Mouse (Mus musculus): ENCODE data around the gene Nags.
"Not testable (repeated sequence)": the region's sequence is repeated elsewhere in the genome, so short reads cannot be mapped to it uniquely, and the experiment has no call there.

Nags gene

GRCm38 (mm10) chr11:102156786-102157089, 11.4 kb downstream of the Nags start:
- no peak for DNase-seq (ENCODE audit: low read depth)

DNA sequence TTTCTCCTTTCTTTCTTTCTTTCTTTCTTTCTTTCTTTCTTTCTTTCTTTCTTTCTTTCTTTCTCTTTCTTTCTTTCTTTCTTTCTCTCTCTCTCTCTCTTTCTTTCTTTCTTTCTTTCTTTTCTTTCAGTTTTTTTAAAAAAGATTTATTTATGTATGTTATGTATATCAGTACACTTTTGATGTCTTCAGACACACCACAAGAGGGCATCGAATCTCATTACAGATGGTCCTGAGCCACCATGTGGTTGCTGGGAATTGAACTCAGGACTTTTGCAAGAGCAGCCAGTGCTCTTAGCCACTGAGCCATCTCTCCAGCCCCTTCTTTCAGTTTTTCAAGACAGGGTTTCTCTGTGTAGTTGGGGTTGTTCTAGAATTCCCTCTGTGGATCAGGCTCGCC, 12.7 kb downstream of the Nags start:
- not testable (repeated sequence) for DNase-seq (ENCODE audit: low read depth)

DNA sequence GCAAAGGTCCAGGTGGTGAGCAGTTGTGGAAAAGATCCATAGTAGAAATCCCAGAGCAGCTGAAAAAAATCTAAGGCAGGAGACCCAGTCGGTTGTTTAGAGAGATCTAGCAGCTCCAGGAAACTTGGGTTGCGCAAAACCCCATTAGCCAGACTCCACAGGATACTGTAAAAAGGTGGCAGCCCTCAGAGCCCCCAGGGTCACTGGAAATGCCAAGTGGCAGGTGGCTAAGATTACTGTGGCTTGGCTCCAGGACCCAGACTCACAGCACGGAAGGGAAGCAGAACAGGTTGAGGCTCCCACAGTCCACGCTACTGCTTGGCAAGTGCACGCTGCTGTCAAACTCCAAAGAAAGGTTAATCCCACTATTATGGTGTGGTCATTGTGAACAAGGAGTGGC, 14.5 kb downstream of the Nags start:
- no peak for DNase-seq (ENCODE audit: low read depth)

- DNase-seq (ENCODE audit: low read depth): no peak
Observed at GRCm38 (mm10) chr11:102165971-102166722, 20.8 kb downstream of the Nags start.

DNA sequence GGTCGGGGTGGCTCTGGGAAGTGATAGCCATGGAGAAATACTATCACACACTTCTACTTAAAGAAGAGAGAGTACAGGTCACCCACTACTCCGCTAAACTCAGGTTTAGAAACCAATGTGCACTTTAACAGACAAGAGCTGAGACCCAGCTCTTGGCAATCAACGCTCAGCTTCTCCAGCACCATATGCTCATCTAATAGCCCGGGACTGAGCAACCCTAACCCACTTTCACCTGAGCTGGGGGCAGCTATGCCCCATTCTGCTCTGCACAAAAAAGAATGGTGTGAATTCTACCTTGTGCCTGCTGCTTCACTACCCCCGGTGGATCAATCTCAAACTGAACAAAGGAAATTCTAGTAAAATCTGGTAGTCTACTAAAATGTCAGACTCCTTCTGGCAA, 22.2 kb downstream of the Nags start:
- DNase-seq (ENCODE audit: low read depth): no peak

DNA sequence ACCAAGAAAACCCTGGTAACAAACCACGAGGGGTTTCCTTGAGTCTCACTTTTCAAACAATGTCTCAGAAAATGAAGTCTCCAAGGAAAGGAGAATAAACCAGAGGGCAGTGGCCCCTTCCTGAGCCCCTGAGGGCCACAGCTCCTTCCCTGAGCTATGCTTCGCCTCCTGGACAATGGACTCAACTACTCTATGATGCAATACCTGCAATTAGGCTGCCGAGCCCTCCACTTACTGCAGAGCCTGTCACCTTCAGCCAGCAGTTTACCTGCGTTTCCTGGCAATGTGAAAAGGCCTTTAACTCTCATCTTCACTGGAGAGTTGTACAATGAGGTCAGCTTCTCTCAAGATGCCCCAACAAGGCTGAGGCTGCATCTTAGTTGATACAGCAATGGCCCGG, 23.4 kb downstream of the Nags start:
- DNase-seq (ENCODE audit: low read depth): no peak

- no peak for DNase-seq (ENCODE audit: low read depth)
Observed at GRCm38 (mm10) chr11:102179836-102180235, 34.5 kb downstream of the Nags start.

DNA sequence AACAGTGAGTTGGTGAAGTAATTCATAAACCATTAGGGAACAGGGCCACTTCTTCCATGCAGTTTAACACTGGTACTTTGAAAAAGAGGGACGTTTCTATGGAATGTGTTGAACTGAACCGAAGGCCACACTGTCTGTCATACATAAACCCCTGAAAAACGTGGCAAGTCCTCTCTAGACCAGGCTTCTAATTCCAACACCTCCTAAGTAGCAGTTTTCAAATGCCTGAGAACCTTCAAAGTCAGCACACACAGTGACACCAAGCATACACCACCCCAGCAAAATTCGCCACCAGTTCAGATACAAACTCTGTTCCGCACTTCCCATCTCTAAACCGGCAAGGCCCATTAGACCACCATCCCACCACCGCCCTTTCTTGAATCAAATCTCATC, 38.9 kb downstream of the Nags start:
- no peak for DNase-seq (ENCODE audit: low read depth)

- peak; percentile 72 for DNase-seq (ENCODE audit: low read depth)
Observed at GRCm38 (mm10) chr11:102184646-102185495, 39.6 kb downstream of the Nags start, which contains the start of gene Lsm12. TSS of gene Lsm12 (minus strand) at chr11:102185296.

GRCm38 (mm10) chr11:102185677-102186076, 40.4 kb downstream of the Nags start:
- no peak for DNase-seq (ENCODE audit: low read depth)

GRCm38 (mm10) chr11:102186235-102186634, 40.9 kb downstream of the Nags start:
- DNase-seq (ENCODE audit: low read depth): no peak

DNA sequence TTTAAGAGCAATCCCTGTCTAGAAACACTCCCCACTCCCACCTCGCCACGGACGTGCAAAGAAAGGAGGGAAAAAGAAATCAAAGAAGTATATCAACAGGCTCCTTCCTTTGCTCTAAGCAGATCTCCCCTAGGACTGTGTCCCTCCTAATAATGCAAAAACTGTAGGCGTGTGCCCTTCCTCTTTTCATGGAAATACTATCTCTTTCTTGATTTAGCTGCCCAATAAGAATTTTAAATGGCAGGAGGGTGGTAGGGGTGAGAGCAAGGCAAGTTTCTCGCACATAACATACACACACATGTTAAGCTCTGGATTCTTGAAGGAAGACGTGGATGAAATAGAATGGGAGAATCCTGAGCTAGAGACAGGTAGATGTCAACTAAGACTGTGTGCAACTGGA, 43.7 kb downstream of the Nags start:
- no peak for DNase-seq (ENCODE audit: low read depth)

DNA sequence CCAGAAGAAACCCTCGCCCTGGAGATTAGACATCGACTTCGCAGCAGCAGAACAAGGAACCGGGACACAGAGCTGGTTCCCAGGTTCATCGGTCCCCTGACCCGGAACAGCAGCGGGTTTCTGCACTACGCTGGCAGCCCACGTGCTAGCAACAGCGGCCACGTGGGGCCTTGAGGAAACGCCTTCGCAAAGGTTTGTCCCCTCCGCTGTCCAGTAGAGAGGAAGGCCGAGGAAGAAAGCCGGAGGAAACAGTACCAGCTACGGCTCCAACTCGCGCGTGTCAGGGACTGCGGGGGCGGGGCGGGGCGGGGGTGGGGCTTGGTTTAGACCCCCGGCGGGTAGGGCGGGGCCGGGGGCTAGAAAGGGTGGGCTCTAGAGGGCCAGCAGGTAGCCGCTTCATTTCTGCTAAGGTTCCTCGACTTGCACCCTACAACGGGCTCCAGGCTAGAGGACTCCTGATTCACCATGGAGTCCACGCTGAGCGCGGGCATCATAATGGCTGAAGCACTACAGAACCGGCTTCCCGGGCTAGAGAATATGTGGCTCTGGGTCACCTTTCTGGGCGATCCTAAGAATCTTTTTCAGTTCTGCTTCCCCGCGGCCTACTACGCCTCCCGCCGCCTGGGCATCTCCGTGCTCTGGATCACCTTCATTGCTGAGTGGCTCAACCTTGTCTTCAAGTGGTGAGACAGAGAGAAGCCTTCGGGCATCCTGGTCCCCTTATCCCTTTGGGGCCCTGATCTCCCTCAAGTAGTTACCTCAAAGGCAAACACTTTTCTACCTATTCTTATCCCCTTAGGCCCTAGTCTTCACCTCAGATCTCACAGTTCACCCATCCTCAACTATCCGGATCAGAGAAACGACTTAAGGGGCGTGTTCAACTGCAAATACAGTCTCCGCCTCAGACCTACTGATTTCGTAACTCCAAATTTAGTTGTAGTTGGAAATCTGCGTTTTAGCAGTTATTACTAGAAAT, 44.4 kb downstream of the Nags start, which contains the start of gene G6pc3:
Gene G6pc3, plus strand, starts transcription at position 160 of the 976 bp plus-strand sequence.
- DNase-seq (ENCODE audit: low read depth): peak; percentile 74

DNA sequence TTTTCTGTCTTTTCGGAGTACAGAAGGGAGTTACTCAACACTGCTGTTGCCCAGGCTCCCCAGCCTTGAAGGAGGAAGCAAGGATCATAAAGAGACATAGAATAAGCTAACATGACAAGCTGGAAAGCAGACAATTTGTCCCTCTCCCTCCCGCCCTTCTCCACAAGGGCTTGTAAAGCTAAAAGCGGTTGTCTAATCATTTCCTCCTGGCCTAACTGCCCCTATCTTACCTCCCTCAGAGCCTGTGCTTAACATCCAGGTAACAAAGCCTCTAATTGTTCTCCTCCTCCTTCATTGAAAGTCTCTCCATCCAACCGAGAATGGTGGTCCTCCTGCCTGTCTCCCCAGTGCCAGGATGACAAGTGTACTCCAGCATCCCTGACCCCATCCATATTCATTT, 45.5 kb downstream of the Nags start:
- no peak for DNase-seq (ENCODE audit: low read depth)

DNA sequence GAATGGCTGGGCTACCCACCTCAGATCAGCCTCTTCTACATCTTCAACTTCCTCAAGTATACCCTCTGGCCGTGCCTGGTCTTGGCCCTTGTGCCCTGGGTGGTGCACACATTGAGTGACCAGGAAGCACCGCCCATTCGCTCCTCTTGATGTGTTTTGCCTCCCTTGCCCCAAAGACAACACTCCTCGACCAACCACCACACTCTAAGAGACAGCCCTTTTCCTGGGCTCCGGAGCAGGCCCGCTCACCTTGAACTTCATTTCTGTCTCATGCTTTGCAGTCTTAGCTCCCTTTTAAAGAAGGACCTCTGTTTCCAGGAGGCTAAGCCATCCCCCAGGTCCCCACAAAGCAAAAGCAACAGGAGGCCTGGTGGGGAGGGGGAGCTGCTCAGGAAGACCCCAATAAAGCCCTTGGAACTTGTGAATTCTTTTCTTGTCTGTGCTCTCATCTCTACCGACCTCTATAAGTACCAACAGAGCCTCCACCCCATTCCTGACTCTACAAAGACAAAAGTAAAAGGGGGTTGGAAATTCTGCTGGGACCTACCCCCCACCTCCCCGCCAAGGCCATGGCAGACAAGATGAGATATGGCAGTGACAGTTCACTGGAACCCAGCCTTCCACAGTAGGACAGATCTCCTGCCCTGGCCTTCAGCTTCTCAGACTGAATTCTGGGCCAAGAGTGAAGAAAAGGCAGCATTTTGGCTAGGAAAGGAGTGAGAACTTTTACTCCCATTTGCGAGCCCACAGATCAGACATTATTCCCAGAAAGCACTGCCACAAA, 48.5 kb downstream of the Nags start:
- no peak for DNase-seq (ENCODE audit: low read depth)

DNA sequence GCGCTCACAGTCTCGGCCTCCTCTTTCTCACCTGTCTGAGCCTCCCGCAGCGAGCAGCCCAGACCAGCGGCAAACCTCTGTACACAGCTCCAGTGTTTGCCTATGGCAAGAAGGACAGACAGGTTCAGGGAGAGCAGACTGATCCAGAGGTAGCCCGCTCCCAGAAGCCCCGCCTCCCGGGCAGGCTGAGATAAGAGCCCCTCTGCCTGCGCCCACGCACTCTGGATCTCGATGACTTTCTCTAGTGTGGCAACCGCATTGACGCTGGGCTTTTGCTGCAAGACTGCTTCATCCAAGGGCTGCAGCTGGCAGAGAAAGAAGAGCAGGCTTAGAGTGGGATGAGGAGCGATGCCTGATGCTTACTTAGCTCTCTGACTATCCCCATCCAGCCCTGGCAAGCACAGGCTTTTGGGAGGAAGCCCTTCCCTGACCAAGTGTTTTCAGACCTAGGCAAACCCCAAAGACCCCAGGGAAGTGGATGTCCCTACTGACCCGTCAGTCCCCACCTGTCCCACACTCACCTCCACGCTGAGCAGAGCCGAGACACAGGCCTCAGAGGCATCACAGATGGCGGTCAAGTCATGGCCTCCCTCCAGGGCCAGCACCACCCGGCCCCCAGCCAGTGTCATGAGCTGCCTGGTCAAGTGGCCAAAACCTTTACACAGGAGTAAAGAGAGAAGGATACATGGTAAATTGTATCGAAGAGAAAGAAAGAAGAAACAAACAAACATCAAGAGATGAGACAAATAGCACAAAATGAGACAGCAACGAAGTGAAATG, 50.9 kb downstream of the Nags start:
- DNase-seq (ENCODE audit: low read depth): no peak

GRCm38 (mm10) chr11:102198245-102198644, 52.9 kb downstream of the Nags start:
- no peak for DNase-seq (ENCODE audit: low read depth)
